Mouse (Mus musculus): ENCODE measurements around the gene Slc22a5. TPM values are rescaled to one million over a fixed set of nuclear protein-coding genes. Genes with fewer than 3 reads are reported as not detected.

The Slc22a5 gene
- total and polyA plus RNA-seq, 3 experiments, result 20.9 to 23.7 (median 21.6) TPM

DNA sequence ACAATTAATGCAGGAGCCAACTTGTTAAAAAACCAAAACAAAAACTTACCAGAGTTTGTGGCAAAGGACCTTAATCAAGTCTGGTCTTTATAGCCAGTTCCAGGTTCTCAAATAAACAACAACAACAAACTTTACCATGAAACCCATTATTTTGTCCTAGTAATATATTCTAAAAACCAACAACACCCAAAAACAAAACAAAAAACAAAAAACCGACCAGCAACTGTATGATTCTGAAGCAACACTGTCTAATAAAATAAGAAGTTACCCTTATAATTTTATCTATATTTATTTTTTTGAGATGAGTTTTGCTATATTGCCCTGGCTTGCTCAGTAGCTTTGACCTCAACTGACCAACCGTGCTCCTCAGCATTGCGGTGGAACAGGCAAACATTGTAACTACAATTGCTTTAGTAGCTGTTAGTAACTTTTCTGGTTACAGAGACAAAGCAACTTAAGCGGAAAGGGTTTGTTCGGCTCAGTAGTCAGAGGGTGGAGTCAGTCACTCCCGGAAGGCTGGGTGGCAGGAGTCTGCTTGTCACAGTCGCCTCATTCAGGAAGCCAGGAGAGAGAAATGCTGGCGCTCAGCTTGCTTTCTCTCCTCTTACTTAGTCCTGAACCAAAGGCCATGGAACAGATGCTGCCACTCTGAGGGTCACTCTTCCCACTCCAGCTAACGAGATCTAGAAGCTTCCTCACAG, 1.4 kb upstream of the Slc22a5 start:
- intact Hi-C loops (cut with DNase I), result no loop called here
- WGBS, result 31% methylated on average over 9 of the region's 9 CpGs
- H3K79me2 ChIP-seq (replicated peaks; ENCODE audit: control insufficient read depth, insufficient read depth, low read length), result no peaks in the 10 kb centered on the region; the same call in 1 of the 2 replicates
- H3K36me3 ChIP-seq (ENCODE audit: control insufficient read depth, insufficient read depth, low read length), result peaks cover 8% of the 10 kb centered on the region
- TF ChIP-seq EP300 (IDR thresholded peaks at IDR 0.05; ENCODE audit: insufficient read depth, low read depth, low read length) (no peak), POLR2A (IDR thresholded peaks at IDR 0.05; ENCODE audit: insufficient read depth, low read depth, low read length) (peak; percentile 59), CTCF (IDR thresholded peaks at IDR 0.05) (no peak)
- peaks cover 3% of the 10 kb centered on the region for H3K4me1 ChIP-seq (ENCODE audit: control insufficient read depth, insufficient read depth, low read length)
- H3K4me3 ChIP-seq, result no peak overlapping the region
- H3K9ac ChIP-seq (ENCODE audit: low read depth, low read length), result no peak overlapping the region
- peak; percentile 34 to 48 for DNase-seq
- H3K27me3 ChIP-seq (ENCODE audit: control insufficient read depth, insufficient read depth, low read length), result no peaks in the 10 kb centered on the region
- H3K27ac ChIP-seq, result peak overlapping the region; percentile 46

DNA sequence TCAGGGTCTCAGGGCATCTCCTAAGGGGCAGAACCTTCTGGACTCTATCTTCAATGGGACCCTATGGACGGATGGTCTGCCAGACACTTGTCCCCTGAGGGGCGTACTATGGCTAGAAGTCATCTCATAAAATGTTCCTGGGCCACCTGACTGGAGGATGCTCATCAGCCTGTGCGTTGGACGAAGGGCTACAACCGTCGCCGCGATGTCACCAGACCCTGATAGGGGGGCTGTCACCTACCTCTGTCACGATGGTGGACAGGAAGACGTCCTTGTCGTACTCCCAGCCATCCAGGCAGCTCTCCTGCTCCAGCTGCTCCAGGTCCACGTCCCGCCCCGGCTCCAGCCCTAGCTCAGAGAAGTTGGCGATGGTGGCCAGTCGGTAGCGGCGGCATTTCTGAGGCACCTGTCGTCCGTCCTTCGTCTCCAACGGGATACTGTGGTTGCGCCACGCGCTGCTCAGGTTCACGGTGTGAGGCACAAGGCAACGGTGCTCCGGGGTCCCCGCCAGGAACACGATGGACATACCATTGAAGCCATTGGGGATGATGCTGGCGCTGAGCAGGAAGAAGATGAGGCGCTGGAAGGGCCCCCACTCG, 455 bp downstream of the Slc22a5 start:
- intact Hi-C loops (cut with DNase I), result no loop called here
- Histone ChIP-seq H3K36me3 (ENCODE audit: control insufficient read depth, insufficient read depth, low read length) (peaks cover 16% of the 10 kb centered on the region), H3K9ac (ENCODE audit: low read depth, low read length) (peak overlapping the region; percentile 87), H3K27me3 (ENCODE audit: control insufficient read depth, insufficient read depth, low read length) (no peaks in the 10 kb centered on the region), H3K4me3 (peak overlapping the region; percentile 83), H3K79me2 (replicated peaks; ENCODE audit: control insufficient read depth, insufficient read depth, low read length) (peaks cover 1% of the 10 kb centered on the region; the same call in 1 of the 2 replicates), H3K27ac (peak overlapping the region; percentile 91), H3K4me1 (ENCODE audit: control insufficient read depth, insufficient read depth, low read length) (peaks cover 4% of the 10 kb centered on the region)
- no peak for DNase-seq
- 2% methylated on average over 33 of the region's 33 CpGs for WGBS
- TF ChIP-seq EP300 (IDR thresholded peaks at IDR 0.05; ENCODE audit: insufficient read depth, low read depth, low read length) (no peak), POLR2A (IDR thresholded peaks at IDR 0.05; ENCODE audit: insufficient read depth, low read depth, low read length) (no peak), CTCF (IDR thresholded peaks at IDR 0.05) (no peak)

DNA sequence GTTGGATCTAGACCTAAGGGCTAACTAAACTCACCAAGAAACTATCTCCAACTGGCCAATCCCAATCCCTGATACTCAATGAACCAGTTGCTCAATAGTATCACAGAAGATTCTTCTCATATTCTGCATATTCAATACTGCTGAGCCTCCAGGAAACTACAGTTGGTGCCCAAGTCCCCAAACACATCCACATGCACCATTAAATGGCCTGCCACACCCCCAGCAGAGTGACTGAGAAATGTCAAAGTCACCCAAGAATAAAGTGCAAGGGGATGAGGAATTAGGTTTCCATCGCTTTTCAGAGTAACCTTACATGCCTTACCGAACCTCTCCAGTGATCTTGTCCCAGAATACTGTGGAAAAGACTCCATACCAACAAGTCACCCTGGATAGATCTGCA, 1.2 kb downstream of the Slc22a5 start:
- 83% methylated on average over 2 of the region's 2 CpGs for WGBS
- intact Hi-C loops (cut with DNase I), result no loop called here

DNA sequence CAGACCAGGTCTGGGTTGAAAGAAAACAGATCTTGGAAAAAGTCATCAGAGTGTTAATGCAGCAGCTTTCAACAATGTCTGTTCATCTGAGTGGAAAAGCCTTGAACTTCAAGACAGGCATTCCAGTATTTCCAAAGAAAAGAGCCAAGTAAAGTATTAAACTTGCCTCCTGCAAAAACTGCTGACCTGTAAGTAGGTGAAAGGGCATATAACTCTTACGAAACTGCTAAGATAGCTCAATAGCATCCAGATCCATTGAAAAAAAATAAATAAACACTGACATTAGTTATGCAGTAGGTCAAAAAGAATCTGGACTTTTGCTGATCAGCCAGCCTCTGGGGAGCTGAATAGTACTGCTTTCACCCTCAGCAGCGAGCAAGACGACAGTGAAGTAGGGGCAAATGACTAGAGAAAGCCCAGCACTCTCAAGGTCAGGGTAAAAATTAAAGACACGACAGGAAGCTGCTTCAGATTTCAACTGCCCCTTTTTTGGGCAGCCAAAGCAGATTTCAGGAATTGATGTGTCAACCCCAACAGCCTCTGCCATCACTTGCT, 2.3 kb downstream of the Slc22a5 start:
- DNase-seq, result no peak
- Histone ChIP-seq H3K27ac (peak overlapping the region; percentile 62), H3K36me3 (ENCODE audit: control insufficient read depth, insufficient read depth, low read length) (peaks cover 20% of the 10 kb centered on the region), H3K4me3 (peak overlapping the region; percentile 15; the same call in 1 of the 2 replicates), H3K9ac (ENCODE audit: low read depth, low read length) (0 out of 2 replicates have a peak overlapping the region, but pooled peaks have one; percentile 14), H3K79me2 (replicated peaks; ENCODE audit: control insufficient read depth, insufficient read depth, low read length) (peaks cover 1% of the 10 kb centered on the region; the same call in 1 of the 2 replicates), H3K27me3 (ENCODE audit: control insufficient read depth, insufficient read depth, low read length) (no peaks in the 10 kb centered on the region), H3K4me1 (ENCODE audit: control insufficient read depth, insufficient read depth, low read length) (peaks cover 4% of the 10 kb centered on the region)
- intact Hi-C loops (cut with DNase I), result no loop called here
- 49% methylated on average over 4 of the region's 4 CpGs for WGBS
- TF ChIP-seq EP300 (IDR thresholded peaks at IDR 0.05; ENCODE audit: insufficient read depth, low read depth, low read length) (no peak), CTCF (IDR thresholded peaks at IDR 0.05) (no peak), POLR2A (IDR thresholded peaks at IDR 0.05; ENCODE audit: insufficient read depth, low read depth, low read length) (no peak)

More for the DNA sequence above, 1.2 kb downstream of the Slc22a5 start:
- no peak for DNase-seq
- H3K79me2 ChIP-seq (replicated peaks; ENCODE audit: control insufficient read depth, insufficient read depth, low read length), result peaks cover 1% of the 10 kb centered on the region; the same call in 1 of the 2 replicates
- no peaks in the 10 kb centered on the region for H3K27me3 ChIP-seq (ENCODE audit: control insufficient read depth, insufficient read depth, low read length)
- H3K9ac ChIP-seq (ENCODE audit: low read depth, low read length), result no peak overlapping the region
- H3K27ac ChIP-seq, result no peak overlapping the region; the same call in 1 of the 2 replicates
- no peak for TF ChIP-seq CTCF (IDR thresholded peaks at IDR 0.05)
- no peak for TF ChIP-seq EP300 (IDR thresholded peaks at IDR 0.05; ENCODE audit: insufficient read depth, low read depth, low read length)
- TF ChIP-seq POLR2A (IDR thresholded peaks at IDR 0.05; ENCODE audit: insufficient read depth, low read depth, low read length), result no peak
- H3K4me3 ChIP-seq, result peak overlapping the region; percentile 24; the same call in 1 of the 2 replicates
- H3K4me1 ChIP-seq (ENCODE audit: control insufficient read depth, insufficient read depth, low read length), result peaks cover 4% of the 10 kb centered on the region
- H3K36me3 ChIP-seq (ENCODE audit: control insufficient read depth, insufficient read depth, low read length), result peaks cover 20% of the 10 kb centered on the region

DNA sequence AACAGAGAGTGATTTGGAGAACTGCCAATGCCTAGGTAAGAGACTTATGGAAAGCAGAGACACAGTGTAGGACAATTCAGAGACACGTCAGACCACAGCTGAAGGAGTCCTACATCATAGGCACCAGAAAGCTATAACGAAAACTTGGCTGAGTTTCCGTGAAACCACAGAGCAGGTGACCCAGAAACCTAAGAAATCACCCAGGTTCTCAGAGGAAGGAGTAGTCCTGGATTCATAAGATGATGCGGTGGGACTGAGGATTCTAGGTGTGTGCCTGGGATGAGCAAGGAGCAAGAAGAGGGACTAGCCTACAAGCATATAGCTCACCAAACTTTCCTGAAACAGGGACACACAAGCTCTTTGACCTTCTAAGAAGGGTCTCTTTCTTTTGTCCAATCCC, 3.2 kb downstream of the Slc22a5 start:
- intact Hi-C loops (cut with DNase I), result no loop called here
- no peak for DNase-seq
- H3K4me3 ChIP-seq, result no peak overlapping the region
- H3K27ac ChIP-seq, result peak overlapping the region; percentile 62
- WGBS, result 87% methylated on average over 4 of the region's 4 CpGs
- H3K36me3 ChIP-seq (ENCODE audit: control insufficient read depth, insufficient read depth, low read length), result peaks cover 22% of the 10 kb centered on the region
- H3K27me3 ChIP-seq (ENCODE audit: control insufficient read depth, insufficient read depth, low read length), result no peaks in the 10 kb centered on the region
- no peak overlapping the region for H3K9ac ChIP-seq (ENCODE audit: low read depth, low read length)
- H3K79me2 ChIP-seq (replicated peaks; ENCODE audit: control insufficient read depth, insufficient read depth, low read length), result peaks cover 1% of the 10 kb centered on the region; the same call in 1 of the 2 replicates
- peaks cover 4% of the 10 kb centered on the region for H3K4me1 ChIP-seq (ENCODE audit: control insufficient read depth, insufficient read depth, low read length)
- TF ChIP-seq CTCF (IDR thresholded peaks at IDR 0.05) (no peak), EP300 (IDR thresholded peaks at IDR 0.05; ENCODE audit: insufficient read depth, low read depth, low read length) (no peak), POLR2A (IDR thresholded peaks at IDR 0.05; ENCODE audit: insufficient read depth, low read depth, low read length) (no peak)
